Mouse (Mus musculus) CD8-positive naive resting alpha-beta T cell, adult 2 months (primary cell): ENCODE data around the gene Hist1h2ad.
"Not testable (repeated sequence)": the region's sequence is repeated elsewhere in the genome, so short reads cannot be mapped to it uniquely, and the experiment has no call there.

ENCODE experiments used
- DNase-seq, 2 experiments: peaks; one replicate each; pipeline ENCODE4 v3.0.0; 2022; ENCODE audit warnings: low read depth in 2 of 2, low spot score in 2 of 2

Gene Hist1h2ad

GRCm38 (mm10) chr13:23573898-23574524 is at the start of gene Hist1h2ad, which contains the start of gene Hist1h2bf:
TSS of gene Hist1h2ad (plus strand) at chr13:23574381.
TSS of gene Hist1h2bf (minus strand) at chr13:23574196.
- peak; percentile 68 to 76 for DNase-seq

DNA sequence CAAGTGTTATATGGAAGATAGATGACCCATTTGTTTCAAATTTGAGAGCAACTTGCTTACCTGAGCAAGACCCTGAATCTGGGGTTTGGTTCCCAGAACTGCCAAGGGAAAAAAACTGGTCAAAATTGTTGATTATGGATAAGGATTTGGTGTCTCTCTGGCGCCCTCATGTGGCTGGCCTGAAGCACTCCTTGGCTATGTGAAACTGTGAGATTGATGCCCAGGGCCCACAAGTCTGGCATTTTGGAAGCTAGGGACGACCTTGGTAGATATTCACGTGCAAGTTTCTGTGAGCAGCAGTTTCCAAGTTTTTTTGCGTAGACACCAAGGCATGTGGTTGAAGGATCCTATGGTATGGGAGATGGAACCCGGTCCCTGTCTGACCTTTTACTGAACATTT is 49.5 kb upstream of the Hist1h2ad start:
- peak; percentile 65 to 78 for DNase-seq

DNA sequence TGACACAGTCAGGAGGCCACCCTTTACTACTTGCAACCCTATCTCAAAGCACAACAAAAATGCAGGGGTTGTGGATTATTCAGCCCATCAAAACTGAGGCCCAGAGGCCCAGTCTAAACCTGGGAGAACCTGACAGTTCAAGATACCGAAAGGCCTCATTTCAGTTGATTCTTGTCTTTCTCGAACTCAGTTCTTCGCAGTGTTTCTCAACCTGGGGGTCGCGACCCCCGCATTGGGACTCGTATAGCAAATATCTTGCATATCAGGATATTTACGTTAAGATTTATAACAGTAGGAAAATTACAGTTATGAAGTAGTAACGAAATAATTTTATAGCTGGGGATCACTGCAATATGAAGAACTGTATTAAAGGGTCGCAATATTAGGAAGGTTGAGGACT is 48.3 kb upstream of the Hist1h2ad start:
- no peak for DNase-seq

- peak; percentile 91 to 92 for DNase-seq
These were observed 47.9 kb upstream of the Hist1h2ad start for GRCm38 (mm10) chr13:23526312-23526711.

- no peak for DNase-seq
These were observed 45.2 kb upstream of the Hist1h2ad start for GRCm38 (mm10) chr13:23529005-23529404.

- DNase-seq, result no peak
These were observed 44.6 kb upstream of the Hist1h2ad start for GRCm38 (mm10) chr13:23529480-23530165.

DNA sequence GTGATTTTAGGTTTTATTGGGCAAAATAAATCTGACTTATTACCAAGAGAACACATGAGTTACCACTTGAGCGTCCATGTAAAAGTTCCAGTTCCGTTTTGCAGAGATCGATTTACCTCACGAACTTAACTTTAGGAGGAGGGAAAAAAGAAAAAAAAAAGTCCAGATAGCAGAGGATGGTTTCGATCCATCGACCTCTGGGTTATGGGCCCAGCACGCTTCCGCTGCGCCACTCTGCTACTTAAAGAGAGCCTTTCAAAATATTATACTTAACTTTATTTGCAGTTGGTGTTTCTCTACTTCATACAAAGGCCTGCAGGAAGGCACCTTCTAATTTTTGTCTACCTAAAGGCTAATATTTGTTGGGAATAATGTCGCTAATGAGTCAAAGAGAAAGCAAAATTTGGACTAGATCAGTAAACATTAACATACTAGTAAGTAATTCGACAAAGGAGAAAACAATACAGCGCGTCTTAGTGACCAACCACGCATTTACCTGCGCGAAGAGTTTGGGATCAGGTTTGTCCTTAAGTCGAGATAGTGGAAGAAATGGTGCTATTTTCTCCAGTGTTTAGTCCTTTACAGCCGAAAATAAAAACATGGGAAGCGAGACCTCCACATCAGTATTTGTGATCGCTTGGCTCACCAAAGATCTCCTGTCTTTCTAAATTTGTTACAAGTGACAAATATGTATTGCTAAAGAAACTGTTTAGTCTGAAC is 43.8 kb upstream of the Hist1h2ad start:
- peak; percentile 82 to 85 for DNase-seq

DNA sequence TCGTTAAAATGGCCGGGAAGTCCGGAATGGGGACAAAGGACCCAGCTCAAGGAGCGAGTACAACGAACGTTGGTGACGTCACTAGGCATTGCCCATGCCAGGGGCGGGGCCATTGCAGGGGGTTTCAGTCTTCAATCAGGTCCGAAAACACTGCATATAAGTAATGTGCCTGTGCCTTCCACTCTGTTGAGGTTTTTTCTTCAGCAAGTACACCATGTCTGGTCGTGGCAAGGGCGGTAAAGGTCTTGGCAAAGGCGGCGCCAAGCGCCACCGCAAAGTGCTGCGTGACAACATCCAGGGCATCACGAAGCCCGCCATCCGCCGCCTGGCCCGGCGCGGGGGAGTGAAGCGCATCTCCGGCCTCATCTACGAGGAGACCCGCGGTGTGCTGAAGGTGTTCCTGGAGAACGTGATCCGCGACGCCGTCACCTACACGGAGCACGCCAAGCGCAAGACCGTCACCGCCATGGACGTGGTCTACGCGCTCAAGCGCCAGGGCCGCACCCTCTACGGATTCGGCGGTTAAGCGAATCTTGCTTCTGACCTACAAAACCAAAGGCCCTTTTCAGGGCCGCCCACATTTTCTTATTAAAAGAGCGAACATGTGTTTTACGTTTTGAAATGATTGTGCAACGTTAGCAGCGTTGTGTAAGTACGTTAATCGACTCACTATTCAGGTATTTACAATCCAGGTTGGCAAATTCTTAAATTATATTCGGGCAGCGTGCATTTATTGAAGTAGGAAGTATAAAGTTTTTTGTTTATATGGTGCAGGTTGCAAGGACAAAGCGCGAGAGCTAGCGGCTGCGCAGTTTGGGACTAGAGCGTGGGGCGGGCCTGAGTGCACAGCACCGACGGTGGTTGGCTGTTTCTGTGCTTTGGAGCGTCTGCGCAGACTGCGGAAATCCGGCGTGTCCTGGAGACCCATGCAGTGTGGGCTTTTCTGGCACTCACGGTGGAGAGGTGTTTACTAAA is 43.0 kb upstream of the Hist1h2ad start, which contains the start of gene Hist1h4h:
Hist1h4h (plus strand) TSS at position 150 of the 975 bp plus-strand sequence.
- DNase-seq, result peak; percentile 91 to 95

GRCm38 (mm10) chr13:23532262-23533075 is 41.7 kb upstream of the Hist1h2ad start:
- DNase-seq, result no peak

- not testable (repeated sequence) for DNase-seq
These were observed 40.4 kb upstream of the Hist1h2ad start, which contains the start of gene Hist1h2af for GRCm38 (mm10) chr13:23533560-23534367. TSS of gene Hist1h2af (plus strand) at chr13:23533906.

GRCm38 (mm10) chr13:23534368-23535131 is 39.6 kb upstream of the Hist1h2ad start:
- DNase-seq, result no peak

DNA sequence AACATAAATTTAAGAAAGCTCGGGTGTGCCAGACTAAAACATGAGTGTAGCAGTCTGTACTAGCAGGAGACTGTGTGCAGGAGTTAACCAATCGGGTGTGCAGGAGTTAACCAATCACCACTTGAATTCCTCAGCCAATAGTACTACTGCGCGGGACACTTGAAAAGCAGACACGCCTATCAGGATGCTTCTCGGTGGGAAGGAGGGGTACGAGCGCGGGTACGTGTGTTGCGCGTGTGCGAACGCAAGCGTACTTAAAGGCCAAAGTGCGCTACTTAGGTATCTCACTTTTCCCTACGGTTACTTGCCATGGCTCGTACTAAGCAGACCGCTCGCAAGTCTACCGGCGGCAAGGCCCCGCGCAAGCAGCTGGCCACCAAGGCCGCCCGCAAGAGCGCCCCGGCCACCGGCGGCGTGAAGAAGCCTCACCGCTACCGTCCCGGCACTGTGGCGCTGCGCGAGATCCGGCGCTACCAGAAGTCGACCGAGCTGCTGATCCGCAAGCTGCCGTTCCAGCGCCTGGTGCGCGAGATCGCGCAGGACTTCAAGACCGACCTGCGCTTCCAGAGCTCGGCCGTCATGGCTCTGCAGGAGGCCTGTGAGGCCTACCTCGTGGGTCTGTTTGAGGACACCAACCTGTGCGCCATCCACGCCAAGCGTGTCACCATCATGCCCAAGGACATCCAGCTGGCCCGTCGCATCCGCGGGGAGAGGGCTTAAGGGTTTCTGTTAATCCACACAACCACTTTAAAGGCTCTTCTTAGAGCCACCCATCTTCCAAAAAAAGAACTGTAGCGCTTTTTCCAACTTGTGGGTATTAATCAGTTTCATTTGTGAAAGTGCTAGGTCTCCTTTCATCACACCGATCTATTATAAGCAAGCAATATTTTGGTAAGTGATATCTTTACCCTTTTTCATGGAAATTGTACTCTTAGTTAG is 38.8 kb upstream of the Hist1h2ad start, which contains the start of gene Hist1h3g:
Hist1h3g (plus strand) TSS at position 286 of the 939 bp plus-strand sequence.
- DNase-seq, result peak; percentile 65 to 81

DNA sequence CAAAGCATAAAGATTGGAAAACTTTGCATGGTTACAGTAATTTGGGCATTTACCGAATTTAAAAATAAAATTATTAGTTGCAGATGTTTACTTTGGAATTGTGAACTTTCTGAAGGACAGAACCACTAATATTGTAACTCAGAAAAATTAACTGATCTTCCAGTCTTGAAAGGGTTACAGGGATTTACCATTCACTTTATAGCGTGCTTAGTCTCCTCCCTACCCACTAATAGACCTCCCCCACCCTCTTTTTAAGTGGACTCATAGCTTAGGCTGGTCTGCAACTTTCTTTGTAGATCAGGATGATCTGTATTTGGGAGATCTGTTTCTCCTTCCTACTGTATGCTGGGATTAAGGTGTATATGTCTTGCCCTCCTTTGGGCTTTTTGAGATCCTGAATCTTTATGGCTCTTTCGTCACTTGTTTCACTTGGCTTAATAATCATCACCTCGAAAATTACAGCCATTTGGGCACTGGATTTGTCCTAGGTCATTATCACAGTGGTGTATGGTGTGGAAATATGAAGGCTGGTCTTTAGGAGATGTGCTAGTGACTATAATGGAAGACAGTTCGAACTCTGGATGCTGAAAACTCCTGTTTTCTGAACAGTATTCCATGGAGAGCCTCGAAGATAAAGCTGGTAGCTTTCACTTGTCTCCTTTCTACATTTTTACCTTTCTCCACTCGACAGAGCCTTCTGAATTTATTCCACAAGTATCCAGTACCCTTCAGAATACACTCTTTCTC is 37.9 kb upstream of the Hist1h2ad start:
- DNase-seq, result no peak

DNA sequence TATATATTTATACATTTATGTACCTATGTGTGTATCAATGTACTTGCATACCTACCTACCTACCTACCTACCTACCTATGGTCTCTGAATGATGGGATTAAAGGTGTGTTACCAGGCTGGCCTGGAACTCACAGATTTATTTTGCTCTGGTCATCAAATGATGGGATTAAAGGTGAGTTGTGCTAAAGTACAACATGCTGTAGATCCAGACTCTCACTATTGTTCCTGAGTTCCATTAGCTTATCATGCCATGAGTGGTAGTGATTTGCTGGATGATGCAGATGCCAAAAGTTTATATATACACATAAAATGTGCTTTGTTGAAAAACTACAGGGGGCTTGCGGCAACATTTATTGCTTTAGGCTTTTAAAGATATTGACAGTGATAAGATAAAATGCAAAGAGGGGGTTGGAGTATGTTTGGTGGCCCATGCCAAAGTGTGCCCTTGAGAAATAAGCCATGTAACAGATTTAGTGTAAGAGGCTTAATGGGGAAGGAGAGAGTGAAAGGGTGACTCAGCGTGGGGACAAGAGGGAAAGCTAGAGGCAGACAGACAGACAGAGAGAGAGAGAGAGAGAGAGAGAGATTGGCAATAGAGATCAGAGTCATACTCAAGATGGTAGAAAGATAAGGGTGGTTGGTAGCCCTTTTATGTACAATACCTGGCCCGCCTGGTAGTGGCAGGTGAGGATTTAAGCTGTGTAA is 37.0 kb upstream of the Hist1h2ad start:
- DNase-seq, result no peak

GRCm38 (mm10) chr13:23538249-23538648 is 35.9 kb upstream of the Hist1h2ad start:
- no peak for DNase-seq

DNA sequence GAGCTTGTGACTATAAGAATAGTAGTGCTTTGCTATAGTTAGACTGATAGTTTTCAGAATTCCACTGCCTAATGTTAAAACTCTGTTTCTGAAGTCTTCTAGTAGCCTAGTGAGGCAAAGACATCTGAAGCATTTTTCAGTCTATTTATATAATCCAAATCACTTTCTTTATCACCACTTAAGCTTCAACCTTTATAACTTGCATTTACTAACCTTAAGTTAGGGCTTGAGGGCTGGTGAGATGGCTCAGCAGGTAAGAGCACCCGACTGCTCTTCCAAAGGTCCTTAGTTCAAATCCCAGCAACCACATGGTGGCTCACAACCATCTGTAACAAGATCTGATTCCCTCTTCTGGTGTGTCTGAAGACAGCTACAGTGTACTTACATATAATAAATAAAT is 34.4 kb upstream of the Hist1h2ad start:
- not testable (repeated sequence) for DNase-seq
